Mouse (Mus musculus): ENCODE results near the gene Fam166b. TPM values are rescaled to one million over a fixed set of nuclear protein-coding genes. Genes with fewer than 3 reads are reported as not detected.

Fam166b gene
- polyA plus RNA-seq, 2 experiments: not detected

DNA sequence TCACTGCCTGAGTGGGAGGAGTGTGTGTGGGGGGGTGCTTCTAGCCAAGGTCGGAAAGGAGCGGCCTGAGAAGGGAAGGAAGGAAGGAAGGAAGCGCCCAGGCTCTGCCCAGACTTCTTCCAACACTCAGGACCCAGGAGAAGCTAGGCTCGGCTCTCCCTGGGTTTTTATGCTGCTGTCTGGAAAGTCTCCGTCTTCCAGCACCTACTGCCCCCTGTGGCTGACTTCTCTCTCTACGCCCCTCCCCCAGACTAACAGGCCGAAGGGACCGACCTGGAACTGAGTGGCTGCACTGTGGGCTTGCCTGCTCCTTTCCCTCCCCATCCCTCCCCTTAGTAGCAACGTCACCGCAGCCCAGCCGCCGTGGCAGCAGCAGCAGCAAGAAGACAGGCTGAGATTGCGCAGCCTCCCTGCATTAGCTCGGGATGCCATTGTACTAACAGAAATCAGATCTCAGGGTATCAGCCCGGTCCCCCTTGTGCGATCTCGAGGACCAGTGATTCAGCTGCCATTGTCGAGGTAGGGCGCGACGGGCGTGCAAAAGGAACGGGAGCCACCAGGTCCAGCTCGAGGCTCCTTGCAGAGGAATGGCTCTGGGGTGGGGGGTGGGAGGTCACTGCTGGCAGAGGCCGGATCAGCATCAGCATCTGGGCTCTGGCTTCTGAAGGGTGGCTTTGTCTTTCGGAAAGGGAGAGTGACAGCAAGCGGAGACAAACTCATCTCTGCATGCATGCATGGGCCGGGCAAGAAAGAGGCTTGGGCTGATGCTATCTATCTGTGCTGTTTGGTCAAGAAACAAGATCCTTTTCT, 22.6 kb downstream of the Fam166b start:
- Histone ChIP-seq H3K4me2 (ENCODE audit: low read depth) (peak overlapping the region; percentile 23; the same call in 1 of the 2 replicates), H3K4me1 (replicated peaks; ENCODE audit: control insufficient read depth in 2 of 2, insufficient read depth in 2 of 2, low read length in 1 of 2) (no peaks in the 10 kb centered on the region; a peak in 1 of 4 replicates), H3K27me3 (ENCODE audit: control insufficient read depth, insufficient read depth, low read length) (no peaks in the 10 kb centered on the region; the same call in 1 of the 2 replicates), H3K36me3 (replicated peaks; ENCODE audit: control insufficient read depth, insufficient read depth, low read depth) (no peaks in the 10 kb centered on the region), H3K9me3 (ENCODE audit: control insufficient read depth, low read length) (no peaks in the 10 kb centered on the region), H3K4me3 (ENCODE audit: insufficient read depth in 1 of 2, low read depth in 2 of 2, low read length in 2 of 2) (peak overlapping the region in 1 of 2 experiments; percentile 22; a peak in 2 of 4 replicates), H3K27ac (no peak overlapping the region), H3K9ac (replicated peaks) (no peak overlapping the region)
- DNase-seq (ENCODE audit: low read depth in 3 of 3, low spot score in 3 of 3): no peak
- ATAC-seq (ENCODE audit: insufficient read depth): peak; percentile 56; the same call in 1 of the 2 replicates
- 8% methylated on average over 28 of the region's 28 CpGs for WGBS (ENCODE audit: insufficient replicate concordance)
- TF ChIP-seq CTCF (IDR thresholded peaks at IDR 0.05; ENCODE audit: low read depth) (peak; percentile 32), EP300 (IDR thresholded peaks at IDR 0.05; ENCODE audit: low read depth) (no peak)

DNA sequence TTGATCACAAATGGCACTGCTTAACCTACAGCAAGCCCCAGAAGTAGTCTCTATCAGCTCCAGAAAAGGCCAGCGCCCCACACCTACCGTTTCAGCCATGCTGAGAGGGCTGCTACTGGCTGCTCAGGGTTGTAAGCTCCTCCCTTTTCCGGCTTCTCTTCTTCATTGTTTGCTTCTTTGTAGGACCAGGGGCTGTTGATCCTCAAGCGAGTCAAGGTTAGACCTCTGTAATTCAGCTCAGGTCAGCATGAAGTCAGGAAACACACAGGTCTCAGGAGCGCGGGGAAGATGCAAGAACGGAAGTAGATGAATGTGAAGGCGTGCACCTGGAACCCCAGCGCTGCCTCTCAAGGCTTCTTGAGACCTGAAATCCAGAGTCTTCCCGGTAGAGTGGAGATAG, 24.2 kb downstream of the Fam166b start:
- no peak for TF ChIP-seq EP300 (IDR thresholded peaks at IDR 0.05; ENCODE audit: low read depth)
- no peak for TF ChIP-seq CTCF (IDR thresholded peaks at IDR 0.05; ENCODE audit: low read depth)
- H3K4me1 ChIP-seq (replicated peaks; ENCODE audit: control insufficient read depth in 2 of 2, insufficient read depth in 2 of 2, low read length in 1 of 2): no peaks in the 10 kb centered on the region; a peak in 1 of 4 replicates
- H3K4me3 ChIP-seq (ENCODE audit: insufficient read depth in 1 of 2, low read depth in 2 of 2, low read length in 2 of 2): no peak overlapping the region
- H3K27me3 ChIP-seq (ENCODE audit: control insufficient read depth, insufficient read depth, low read length): no peaks in the 10 kb centered on the region; the same call in 1 of the 2 replicates
- H3K4me2 ChIP-seq (ENCODE audit: low read depth): no peak overlapping the region
- H3K9ac ChIP-seq (replicated peaks): no peak overlapping the region
- H3K27ac ChIP-seq: no peak overlapping the region
- ATAC-seq (ENCODE audit: insufficient read depth) (no peak), DNase-seq (ENCODE audit: low read depth in 3 of 3, low spot score in 3 of 3) (no peak)
- 68% methylated on average over 10 of the region's 10 CpGs for WGBS (ENCODE audit: insufficient replicate concordance)
- no peaks in the 10 kb centered on the region for H3K36me3 ChIP-seq (replicated peaks; ENCODE audit: control insufficient read depth, insufficient read depth, low read depth)
- H3K9me3 ChIP-seq (ENCODE audit: control insufficient read depth, low read length): no peaks in the 10 kb centered on the region

DNA sequence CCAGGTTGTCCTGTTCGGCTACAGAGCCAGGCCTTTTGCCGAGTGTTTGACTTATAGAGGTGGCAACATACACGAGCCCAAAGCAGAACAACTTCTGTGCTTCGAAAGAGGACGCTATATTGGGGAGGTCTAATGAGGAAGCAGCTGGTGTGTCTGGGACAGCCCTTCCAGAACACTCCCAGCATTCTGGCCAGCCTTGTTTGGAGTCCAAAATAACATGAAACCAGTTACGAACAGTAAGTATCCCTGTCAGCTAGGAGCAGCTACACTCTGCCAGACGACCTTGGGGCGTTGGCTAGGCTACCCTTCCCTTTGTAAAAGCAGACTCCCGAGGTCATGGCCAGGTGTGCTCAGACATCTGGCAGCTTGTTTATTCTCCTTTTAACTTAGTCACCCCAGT, 26.7 kb downstream of the Fam166b start:
- 49% methylated on average over 9 of the region's 9 CpGs for WGBS (ENCODE audit: insufficient replicate concordance)
- Histone ChIP-seq H3K27ac (no peak overlapping the region), H3K4me2 (ENCODE audit: low read depth) (no peak overlapping the region), H3K4me1 (replicated peaks; ENCODE audit: control insufficient read depth in 2 of 2, insufficient read depth in 2 of 2, low read length in 1 of 2) (no peaks in the 10 kb centered on the region; a peak in 1 of 4 replicates), H3K36me3 (replicated peaks; ENCODE audit: control insufficient read depth, insufficient read depth, low read depth) (no peaks in the 10 kb centered on the region), H3K27me3 (ENCODE audit: control insufficient read depth, insufficient read depth, low read length) (no peaks in the 10 kb centered on the region; the same call in 1 of the 2 replicates), H3K9ac (replicated peaks) (no peak overlapping the region), H3K4me3 (ENCODE audit: insufficient read depth in 1 of 2, low read depth in 2 of 2, low read length in 2 of 2) (no peak overlapping the region), H3K9me3 (ENCODE audit: control insufficient read depth, low read length) (no peaks in the 10 kb centered on the region)
- ATAC-seq (ENCODE audit: insufficient read depth) (no peak), DNase-seq (ENCODE audit: low read depth in 3 of 3, low spot score in 3 of 3) (no peak)
- no peak for TF ChIP-seq CTCF (IDR thresholded peaks at IDR 0.05; ENCODE audit: low read depth)
- no peak for TF ChIP-seq EP300 (IDR thresholded peaks at IDR 0.05; ENCODE audit: low read depth)

DNA sequence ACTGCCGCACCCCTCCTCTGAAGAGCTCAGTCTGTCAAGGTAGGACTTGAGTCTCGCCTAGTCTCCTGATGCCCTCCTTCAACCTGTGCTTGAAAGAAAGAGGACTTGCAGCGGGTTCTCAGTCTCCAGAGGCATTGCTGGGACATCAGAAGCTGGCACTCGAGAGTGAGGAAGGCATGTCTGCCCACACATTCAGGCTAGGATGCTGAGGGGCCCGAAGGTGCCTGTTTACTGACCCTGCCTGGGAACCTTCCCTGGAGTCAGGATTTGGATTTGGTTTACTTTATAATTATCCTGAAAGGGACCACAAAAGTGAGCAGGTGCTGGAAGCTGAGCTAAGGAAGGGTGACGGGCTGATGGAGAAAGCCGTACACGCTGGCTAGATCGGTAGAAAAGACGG, 27.4 kb downstream of the Fam166b start:
- no peak overlapping the region for H3K4me2 ChIP-seq (ENCODE audit: low read depth)
- no peak overlapping the region for H3K4me3 ChIP-seq (ENCODE audit: insufficient read depth in 1 of 2, low read depth in 2 of 2, low read length in 2 of 2)
- no peak overlapping the region for H3K27ac ChIP-seq
- no peak for DNase-seq (ENCODE audit: low read depth in 3 of 3, low spot score in 3 of 3)
- H3K9me3 ChIP-seq (ENCODE audit: control insufficient read depth, low read length): no peaks in the 10 kb centered on the region
- TF ChIP-seq EP300 (IDR thresholded peaks at IDR 0.05; ENCODE audit: low read depth) (no peak), CTCF (IDR thresholded peaks at IDR 0.05; ENCODE audit: low read depth) (no peak)
- H3K4me1 ChIP-seq (replicated peaks; ENCODE audit: control insufficient read depth in 2 of 2, insufficient read depth in 2 of 2, low read length in 1 of 2): no peaks in the 10 kb centered on the region
- 63% methylated on average over 10 of the region's 10 CpGs for WGBS (ENCODE audit: insufficient replicate concordance)
- no peak for ATAC-seq (ENCODE audit: insufficient read depth)
- no peaks in the 10 kb centered on the region for H3K27me3 ChIP-seq (ENCODE audit: control insufficient read depth, insufficient read depth, low read length)
- H3K36me3 ChIP-seq (replicated peaks; ENCODE audit: control insufficient read depth, insufficient read depth, low read depth): no peaks in the 10 kb centered on the region
- H3K9ac ChIP-seq (replicated peaks): no peak overlapping the region

DNA sequence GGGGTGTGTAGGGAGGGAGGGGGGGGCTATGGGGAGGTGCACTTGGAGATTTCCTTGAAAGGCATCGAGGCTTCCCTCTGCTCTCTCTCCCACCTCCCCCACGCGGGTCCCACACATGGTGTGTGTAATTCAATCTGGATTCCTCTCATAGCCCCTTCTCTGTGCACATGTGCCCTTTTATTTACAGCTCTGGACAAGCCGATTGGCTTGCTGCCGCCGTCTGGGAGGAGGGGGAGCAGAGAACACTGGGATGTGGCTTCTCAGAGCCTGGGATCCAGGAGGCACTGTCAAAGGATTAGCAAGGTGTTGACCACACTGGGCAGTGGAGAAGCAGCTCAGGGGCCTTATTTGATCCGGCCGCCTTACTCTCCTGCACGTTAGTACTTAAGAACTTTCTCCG, 28.0 kb downstream of the Fam166b start:
- Histone ChIP-seq H3K4me1 (replicated peaks; ENCODE audit: control insufficient read depth in 2 of 2, insufficient read depth in 2 of 2, low read length in 1 of 2) (no peaks in the 10 kb centered on the region), H3K36me3 (replicated peaks; ENCODE audit: control insufficient read depth, insufficient read depth, low read depth) (no peaks in the 10 kb centered on the region), H3K4me3 (ENCODE audit: insufficient read depth in 1 of 2, low read depth in 2 of 2, low read length in 2 of 2) (no peak overlapping the region), H3K9me3 (ENCODE audit: control insufficient read depth, low read length) (no peaks in the 10 kb centered on the region), H3K4me2 (ENCODE audit: low read depth) (no peak overlapping the region), H3K27me3 (ENCODE audit: control insufficient read depth, insufficient read depth, low read length) (no peaks in the 10 kb centered on the region), H3K9ac (replicated peaks) (no peak overlapping the region), H3K27ac (no peak overlapping the region)
- DNase-seq (ENCODE audit: low read depth in 3 of 3, low spot score in 3 of 3) (no peak), ATAC-seq (ENCODE audit: insufficient read depth) (no peak)
- WGBS (ENCODE audit: insufficient replicate concordance): 42% methylated on average over 10 of the region's 10 CpGs
- TF ChIP-seq EP300 (IDR thresholded peaks at IDR 0.05; ENCODE audit: low read depth) (no peak), CTCF (IDR thresholded peaks at IDR 0.05; ENCODE audit: low read depth) (no peak)
